Mouse (Mus musculus) forebrain, embryonic 11.5 days (tissue): ENCODE measurements around the gene Il1rapl2. TPM values are rescaled to one million over a fixed set of nuclear protein-coding genes. Genes with fewer than 3 reads are reported as not detected.
A peak's percentile ranks its signal among the peaks of the same experiment; 100 is the strongest.

Source experiments
- ATAC-seq: fragments of 200-750 bp; cut with Nextera tagmentation; replicated peaks from 2 replicates; pipeline ENCODE4 v1.8.0; 2017; ENCODE audit warnings: moderate TSS enrichment; ENCODE audit not compliant: low FRiP score
- DNase-seq: peaks from one replicate; pipeline ENCODE4 v3.0.0-alpha.2; 2017; ENCODE audit warnings: low spot score
- H3K27ac ChIP-seq: fragments of 300-500 bp; sonication (generic); 2 replicates; pipeline ENCODE4 v1.5.1; 2014; ENCODE audit warnings: low read depth, low read length
- H3K27me3 ChIP-seq: fragments of 300-500 bp; sonication (generic); 2 replicates; pipeline ENCODE4 v1.6.1; 2014; ENCODE audit warnings: mild to moderate bottlenecking, low read length, mixed read lengths; ENCODE audit not compliant: control insufficient read depth, insufficient read depth
- H3K36me3 ChIP-seq: fragments of 300-500 bp; sonication (generic); 2 replicates; pipeline ENCODE4 v1.6.1; 2014; ENCODE audit warnings: mild to moderate bottlenecking, low read length, moderate library complexity, mixed read lengths; ENCODE audit not compliant: control insufficient read depth, insufficient read depth
- H3K4me1 ChIP-seq: fragments of 300-500 bp; sonication (generic); replicated peaks from 2 replicates; pipeline ENCODE4 v1.6.1; 2014; ENCODE audit warnings: low read length, mixed read lengths; ENCODE audit not compliant: control insufficient read depth, insufficient read depth
- H3K4me2 ChIP-seq: fragments of 300-500 bp; sonication (generic); 2 replicates; pipeline ENCODE4 v1.6.1; 2014; ENCODE audit warnings: low read depth, mild to moderate bottlenecking, low read length, moderate library complexity, mixed read lengths; ENCODE audit not compliant: severe bottlenecking
- H3K4me3 ChIP-seq: fragments of 300-500 bp; sonication (generic); 2 replicates; pipeline ENCODE4 v1.5.1; 2014; ENCODE audit warnings: low read depth, low read length
- H3K9ac ChIP-seq: fragments of 300-500 bp; sonication (generic); 2 replicates; pipeline ENCODE4 v1.6.1; 2014; ENCODE audit warnings: low read length
- H3K9me3 ChIP-seq: fragments of 300-500 bp; sonication (generic); 2 replicates; pipeline ENCODE4 v1.6.1; 2016; ENCODE audit warnings: low read length, mixed read lengths; ENCODE audit not compliant: control insufficient read depth
- WGBS: fragments of 180-500 bp; shearing (Covaris S2); extraction: QIAGEN DNeasy Blood & Tissue Kit; methylation state at CpG from one replicate; pipeline ENCODE4 v1.1.7; 2014; 5-methylcytosine and 5-hydroxymethylcytosine counted together
- polyA plus RNA-seq: library from polyadenylated mRNA; unstranded; fragments of >200 nt; fragmentation: Nextera tagmentation; extraction: Ambion mirVana; gene quantifications from 2 replicates; pipeline ENCODE4 v1.2.1, GENCODE M21; 2014

The Il1rapl2 gene
- polyA plus RNA-seq, 1 experiment from 2014 or later, result 0.31 TPM

GRCm38 (mm10) chrX:137755537-137755936 is 185.1 kb downstream of the Il1rapl2 start:
- 45% methylated on average over 3 of the region's 3 CpGs for WGBS

GRCm38 (mm10) chrX:137805484-137806200 is 235.2 kb downstream of the Il1rapl2 start:
- no peak overlapping the region for H3K27ac ChIP-seq

More at GRCm38 (mm10) chrX:137755537-137755936, 185.1 kb downstream of the Il1rapl2 start:
- Histone ChIP-seq H3K9me3 (no peaks in the 10 kb centered on the region), H3K4me2 (no peak overlapping the region), H3K27me3 (no peaks in the 10 kb centered on the region), H3K27ac (no peak overlapping the region), H3K9ac (no peak overlapping the region), H3K4me1 (no peaks in the 10 kb centered on the region), H3K36me3 (no peaks in the 10 kb centered on the region), H3K4me3 (no peak overlapping the region)
- DNase-seq (no peak), ATAC-seq (no peak)

GRCm38 (mm10) chrX:137806231-137807114 is 236.1 kb downstream of the Il1rapl2 start:
- no peak overlapping the region for H3K4me3 ChIP-seq
- no peak overlapping the region for H3K9ac ChIP-seq
- no peaks in the 10 kb centered on the region for H3K36me3 ChIP-seq
- no peak overlapping the region for H3K4me2 ChIP-seq
- ATAC-seq (peak; percentile 83), DNase-seq (peak; percentile 38)
- WGBS, result 59% methylated on average over 4 of the region's 4 CpGs
- no peaks in the 10 kb centered on the region for H3K27me3 ChIP-seq
- H3K4me1 ChIP-seq, result no peaks in the 10 kb centered on the region
- no peak overlapping the region for H3K27ac ChIP-seq
- H3K9me3 ChIP-seq, result no peaks in the 10 kb centered on the region

More at GRCm38 (mm10) chrX:137805484-137806200, 235.2 kb downstream of the Il1rapl2 start:
- Histone ChIP-seq H3K36me3 (no peaks in the 10 kb centered on the region), H3K4me1 (no peaks in the 10 kb centered on the region), H3K4me3 (no peak overlapping the region), H3K4me2 (no peak overlapping the region), H3K9ac (no peak overlapping the region), H3K27me3 (no peaks in the 10 kb centered on the region), H3K9me3 (no peaks in the 10 kb centered on the region)
- DNase-seq (no peak), ATAC-seq (no peak; the same call in 1 of the 2 replicates)
- 70% methylated on average over 6 of the region's 6 CpGs for WGBS

GRCm38 (mm10) chrX:137809526-137809925 is 239.1 kb downstream of the Il1rapl2 start:
- H3K27me3 ChIP-seq, result no peaks in the 10 kb centered on the region
- H3K4me1 ChIP-seq, result no peaks in the 10 kb centered on the region
- ATAC-seq, result no peak
- no peaks in the 10 kb centered on the region for H3K36me3 ChIP-seq
- WGBS, result 77% methylated on average over 3 of the region's 3 CpGs
- H3K9ac ChIP-seq, result no peak overlapping the region
- H3K9me3 ChIP-seq, result no peaks in the 10 kb centered on the region
- DNase-seq, result no peak
- no peak overlapping the region for H3K4me2 ChIP-seq
- H3K27ac ChIP-seq, result no peak overlapping the region
- no peak overlapping the region for H3K4me3 ChIP-seq

GRCm38 (mm10) chrX:137812151-137812550 is 241.7 kb downstream of the Il1rapl2 start:
- WGBS, result 67% methylated on average over 1 of the region's 1 CpGs
- H3K27ac ChIP-seq, result no peak overlapping the region
- ATAC-seq, result no peak
- no peaks in the 10 kb centered on the region for H3K27me3 ChIP-seq
- DNase-seq, result no peak
- H3K9me3 ChIP-seq, result no peaks in the 10 kb centered on the region
- no peak overlapping the region for H3K4me2 ChIP-seq
- no peaks in the 10 kb centered on the region for H3K36me3 ChIP-seq
- no peaks in the 10 kb centered on the region for H3K4me1 ChIP-seq
- H3K9ac ChIP-seq, result no peak overlapping the region
- no peak overlapping the region for H3K4me3 ChIP-seq

- no peak overlapping the region for H3K4me3 ChIP-seq
- H3K9ac ChIP-seq, result no peak overlapping the region
- H3K4me2 ChIP-seq, result no peak overlapping the region
- 64% methylated on average over 3 of the region's 3 CpGs for WGBS
- H3K9me3 ChIP-seq, result no peaks in the 10 kb centered on the region
- no peaks in the 10 kb centered on the region for H3K36me3 ChIP-seq
- no peaks in the 10 kb centered on the region for H3K4me1 ChIP-seq
- DNase-seq, result no peak
- no peak for ATAC-seq
- H3K27me3 ChIP-seq, result no peaks in the 10 kb centered on the region
- no peak overlapping the region for H3K27ac ChIP-seq
Measured at GRCm38 (mm10) chrX:137848936-137849335, 278.5 kb downstream of the Il1rapl2 start.

GRCm38 (mm10) chrX:137923490-137923889 is 353.1 kb downstream of the Il1rapl2 start:
- Histone ChIP-seq H3K9ac (no peak overlapping the region), H3K27ac (no peak overlapping the region), H3K4me2 (no peak overlapping the region), H3K4me1 (no peaks in the 10 kb centered on the region), H3K9me3 (no peaks in the 10 kb centered on the region), H3K4me3 (no peak overlapping the region), H3K36me3 (no peaks in the 10 kb centered on the region), H3K27me3 (no peaks in the 10 kb centered on the region)
- ATAC-seq (no peak), DNase-seq (no peak)

GRCm38 (mm10) chrX:137926835-137927234 is 356.4 kb downstream of the Il1rapl2 start:
- Histone ChIP-seq H3K27ac (no peak overlapping the region), H3K4me2 (no peak overlapping the region), H3K4me3 (no peak overlapping the region), H3K9me3 (no peaks in the 10 kb centered on the region), H3K4me1 (no peaks in the 10 kb centered on the region), H3K27me3 (no peaks in the 10 kb centered on the region), H3K9ac (no peak overlapping the region), H3K36me3 (no peaks in the 10 kb centered on the region)
- 68% methylated on average over 2 of the region's 2 CpGs for WGBS
- ATAC-seq (no peak), DNase-seq (no peak)
